ENCODE assay signal across 11 mouse cellular contexts in genomic region chr2:166686917-166687316, GRCm38 (mm10). TPM values are rescaled to one million over a fixed set of nuclear protein-coding genes. Genes with fewer than 3 reads are reported as not detected.
A peak's percentile ranks its signal among the peaks of the same experiment; 100 is the strongest.
DNase-seq lines count a peak whose midpoint lies in the region; ATAC-seq and TF ChIP-seq lines count a peak whose summit lies in the region.
"Had no signal": no experiment of that assay in that cellular context is flagged by ENCODE, and none has a peak within 500 bp of the region (broad histone marks: within the 10 kb centered on the region; RNA-seq: fewer than 3 reads in every experiment).

No protein-coding gene starts in this region.

- peak; percentile 24; the same call in 1 of the 2 replicates for ATAC-seq in heart, embryonic 15.5 days (replicated peaks; ENCODE audit: insufficient number of reproducible peaks, insufficient read depth, low FRiP score, low read depth)
- no peak for ATAC-seq in midbrain, embryonic 12.5 days (ENCODE audit: low FRiP score, low read depth)
- ATAC-seq in midbrain, embryonic 15.5 days (replicated peaks), result no peak
- no peak for ATAC-seq in forebrain, postnatal 0 days
- ATAC-seq in neural tube, embryonic 13.5 days (ENCODE audit: low read depth), result no peak
- ATAC-seq: CD4-positive, CD25-positive, alpha-beta regulatory T cell, adult 4 months had no signal

- no peak for DNase-seq in heart, postnatal 25 days (ENCODE audit: low spot score)
- DNase-seq in forebrain, postnatal 0 days, result no peak
- no peak for DNase-seq in gastrocnemius, postnatal 10 days
- no peak for DNase-seq in urinary bladder, postnatal 10 days (ENCODE audit: low spot score)
- DNase-seq: lung, embryonic 14.5 days; thymus, adult 2 months had no signal

- H3K9ac ChIP-seq in heart, embryonic 15.5 days, result no peak overlapping the region
- no peak overlapping the region for H3K9ac ChIP-seq in midbrain, embryonic 12.5 days (replicated peaks)
- no peak overlapping the region for H3K9ac ChIP-seq in midbrain, embryonic 15.5 days
- H3K9ac ChIP-seq in forebrain, postnatal 0 days, result no peak overlapping the region
- 0 out of 2 replicates have a peak overlapping the region, but pooled peaks have one; percentile 31 for H3K9ac ChIP-seq in neural tube, embryonic 13.5 days
- H3K9ac ChIP-seq: lung, embryonic 14.5 days had no signal

- H3K36me3 ChIP-seq in heart, embryonic 15.5 days, result no peaks in the 10 kb centered on the region
- H3K36me3 ChIP-seq in midbrain, embryonic 12.5 days, result no peaks in the 10 kb centered on the region
- no peaks in the 10 kb centered on the region for H3K36me3 ChIP-seq in midbrain, embryonic 15.5 days (replicated peaks)
- H3K36me3 ChIP-seq in forebrain, postnatal 0 days (ENCODE audit: insufficient read depth), result no peaks in the 10 kb centered on the region
- no peaks in the 10 kb centered on the region for H3K36me3 ChIP-seq in neural tube, embryonic 13.5 days

- no peaks in the 10 kb centered on the region for H3K27me3 ChIP-seq in heart, embryonic 15.5 days
- no peaks in the 10 kb centered on the region for H3K27me3 ChIP-seq in midbrain, embryonic 12.5 days
- no peaks in the 10 kb centered on the region for H3K27me3 ChIP-seq in midbrain, embryonic 15.5 days (replicated peaks)
- H3K27me3 ChIP-seq in forebrain, postnatal 0 days (ENCODE audit: insufficient read depth, low read length), result no peaks in the 10 kb centered on the region
- no peaks in the 10 kb centered on the region for H3K27me3 ChIP-seq in neural tube, embryonic 13.5 days

- intact Hi-C loops in heart, postnatal 25 days (cut with DNase I), result no loop called here

- H3K9me3 ChIP-seq in heart, embryonic 15.5 days (replicated peaks), result no peaks in the 10 kb centered on the region
- no peaks in the 10 kb centered on the region for H3K9me3 ChIP-seq in midbrain, embryonic 12.5 days
- no peaks in the 10 kb centered on the region for H3K9me3 ChIP-seq in midbrain, embryonic 15.5 days
- no peaks in the 10 kb centered on the region for H3K9me3 ChIP-seq in forebrain, postnatal 0 days (ENCODE audit: low read length)
- no peaks in the 10 kb centered on the region for H3K9me3 ChIP-seq in neural tube, embryonic 13.5 days

- H3K4me1 ChIP-seq in heart, embryonic 15.5 days (replicated peaks), result peaks cover 27% of the 10 kb centered on the region
- peaks cover 38% of the 10 kb centered on the region for H3K4me1 ChIP-seq in midbrain, embryonic 12.5 days
- peaks cover 21% of the 10 kb centered on the region for H3K4me1 ChIP-seq in midbrain, embryonic 15.5 days
- H3K4me1 ChIP-seq in forebrain, postnatal 0 days (ENCODE audit: insufficient read depth), result peaks cover 13% of the 10 kb centered on the region; the same call in 1 of the 2 replicates
- H3K4me1 ChIP-seq in neural tube, embryonic 13.5 days (replicated peaks), result peaks cover 68% of the 10 kb centered on the region

- WGBS in heart, embryonic 15.5 days, result 22% methylated on average over 6 of the region's 6 CpGs
- 38% methylated on average over 6 of the region's 6 CpGs for WGBS in midbrain, embryonic 12.5 days
- 33% methylated on average over 6 of the region's 6 CpGs for WGBS in midbrain, embryonic 15.5 days
- 31% methylated on average over 6 of the region's 6 CpGs for WGBS in forebrain, postnatal 0 days
- WGBS in neural tube, embryonic 13.5 days, result 32% methylated on average over 6 of the region's 6 CpGs

- peak overlapping the region; percentile 17; the same call in 1 of the 2 replicates for H3K27ac ChIP-seq in heart, embryonic 15.5 days
- H3K27ac ChIP-seq in midbrain, embryonic 12.5 days (replicated peaks), result peak overlapping the region; percentile 30; the same call in 1 of the 2 replicates
- no peak overlapping the region for H3K27ac ChIP-seq in midbrain, embryonic 15.5 days
- 0 out of 2 replicates have a peak overlapping the region, but pooled peaks have one; percentile 15 for H3K27ac ChIP-seq in forebrain, postnatal 0 days (ENCODE audit: low read depth, low read length)
- peak overlapping the region; percentile 59 for H3K27ac ChIP-seq in neural tube, embryonic 13.5 days (replicated peaks)

- no peak overlapping the region for H3K4me3 ChIP-seq in heart, embryonic 15.5 days
- no peak overlapping the region for H3K4me3 ChIP-seq in midbrain, embryonic 12.5 days
- no peak overlapping the region for H3K4me3 ChIP-seq in midbrain, embryonic 15.5 days
- H3K4me3 ChIP-seq in forebrain, postnatal 0 days (ENCODE audit: low read depth, low read length), result no peak overlapping the region
- H3K4me3 ChIP-seq in neural tube, embryonic 13.5 days, result no peak overlapping the region

- TF ChIP-seq CTCF in forebrain, postnatal 0 days (IDR thresholded peaks at IDR 0.05; ENCODE audit: low read depth), result no peak

- no peak overlapping the region for H3K4me2 ChIP-seq in heart, embryonic 15.5 days
- no peak overlapping the region for H3K4me2 ChIP-seq in midbrain, embryonic 12.5 days (replicated peaks)
- H3K4me2 ChIP-seq in midbrain, embryonic 15.5 days, result no peak overlapping the region
- no peak overlapping the region for H3K4me2 ChIP-seq in forebrain, postnatal 0 days (ENCODE audit: low read depth)
- no peak overlapping the region for H3K4me2 ChIP-seq in neural tube, embryonic 13.5 days
- H3K4me2 ChIP-seq: lung, embryonic 14.5 days had no signal

RNA-seq across cellular contexts. Expression of gene Prex1, which starts 26.7 kb away (rescaled TPM):
- polyA plus RNA-seq in heart, embryonic 15.5 days (2015; fragmentation: Nextera tagmentation; extraction: Ambion mirVana), result 6.1 and 10.9 TPM in 2 replicates
- total RNA-seq in heart, postnatal 25 days (2021), result 1 to 10 TPM; 5.9 to 6.6 TPM
- polyA plus RNA-seq in midbrain, embryonic 12.5 days (2016; fragmentation: Nextera tagmentation; extraction: Ambion mirVana), result 26.2 and 27.4 TPM in 2 replicates
- polyA plus RNA-seq in midbrain, embryonic 15.5 days (2015; fragmentation: Nextera tagmentation; extraction: Ambion mirVana), result 20.6 and 22.0 TPM in 2 replicates
- total RNA-seq in forebrain, postnatal 0 days (2014; rRNA removed), result 30.6 and 31.3 TPM in 2 replicates
- polyA plus RNA-seq in forebrain, postnatal 0 days (2015; fragmentation: Nextera tagmentation; extraction: Ambion mirVana), result 14.5 and 17.5 TPM in 2 replicates
- 28.5 and 29.3 TPM in 2 replicates for polyA plus RNA-seq in neural tube, embryonic 13.5 days (2015; fragmentation: Nextera tagmentation; extraction: Ambion mirVana)
- total RNA-seq in gastrocnemius, postnatal 10 days (2021), result 10 to 100 TPM; 12.9 to 20.3 TPM
